Mouse (Mus musculus) testis, adult 2 months (tissue): ENCODE measurements around the gene Lrrc75b.

Source experiments
- CTCF ChIP-seq: fragments of 200-500 bp; IDR thresholded peaks from 2 replicates; pipeline ENCODE4 v1.5.1; 2012; ENCODE audit warnings: low read depth, mild to moderate bottlenecking, inconsistent platforms, low read length, moderate library complexity; ENCODE audit not compliant: control insufficient read depth, insufficient read depth, insufficient replicate concordance
- POLR2A ChIP-seq: fragments of 200-500 bp; IDR thresholded peaks from 2 replicates; pipeline ENCODE4 v1.6.1; 2012; ENCODE audit warnings: low read depth, mild to moderate bottlenecking, inconsistent platforms, low read length, moderate library complexity; ENCODE audit not compliant: control insufficient read depth

DNA sequence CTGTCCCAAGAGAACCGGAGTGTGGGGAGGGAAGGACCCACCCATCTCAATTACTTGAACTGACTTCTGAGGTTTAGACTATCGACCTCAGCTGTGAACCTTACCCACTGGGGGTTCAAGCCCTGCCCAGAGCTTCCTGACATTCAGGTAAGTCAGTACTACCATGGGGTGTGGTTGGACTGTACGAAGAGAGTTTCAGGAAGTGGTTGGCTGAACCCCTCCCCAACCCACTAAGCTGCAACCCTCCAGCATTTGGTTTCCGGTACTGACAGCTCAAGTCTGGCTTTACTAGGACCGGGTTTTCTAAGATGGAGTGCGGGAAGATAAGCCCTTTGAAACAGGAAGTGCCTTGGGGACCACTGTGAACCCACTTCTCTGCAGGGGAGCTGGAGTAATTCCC lies 5.3 kb upstream of the Lrrc75b start:
- TF ChIP-seq CTCF (no peak), POLR2A (no peak)
